Mouse (Mus musculus): ENCODE measurements around the gene Gm20388. TPM values are rescaled to one million over a fixed set of nuclear protein-coding genes. Genes with fewer than 3 reads are reported as not detected.

Gene Gm20388
- polyA plus RNA-seq, 1 experiment from 2014 or later, result 7.4 TPM

DNA sequence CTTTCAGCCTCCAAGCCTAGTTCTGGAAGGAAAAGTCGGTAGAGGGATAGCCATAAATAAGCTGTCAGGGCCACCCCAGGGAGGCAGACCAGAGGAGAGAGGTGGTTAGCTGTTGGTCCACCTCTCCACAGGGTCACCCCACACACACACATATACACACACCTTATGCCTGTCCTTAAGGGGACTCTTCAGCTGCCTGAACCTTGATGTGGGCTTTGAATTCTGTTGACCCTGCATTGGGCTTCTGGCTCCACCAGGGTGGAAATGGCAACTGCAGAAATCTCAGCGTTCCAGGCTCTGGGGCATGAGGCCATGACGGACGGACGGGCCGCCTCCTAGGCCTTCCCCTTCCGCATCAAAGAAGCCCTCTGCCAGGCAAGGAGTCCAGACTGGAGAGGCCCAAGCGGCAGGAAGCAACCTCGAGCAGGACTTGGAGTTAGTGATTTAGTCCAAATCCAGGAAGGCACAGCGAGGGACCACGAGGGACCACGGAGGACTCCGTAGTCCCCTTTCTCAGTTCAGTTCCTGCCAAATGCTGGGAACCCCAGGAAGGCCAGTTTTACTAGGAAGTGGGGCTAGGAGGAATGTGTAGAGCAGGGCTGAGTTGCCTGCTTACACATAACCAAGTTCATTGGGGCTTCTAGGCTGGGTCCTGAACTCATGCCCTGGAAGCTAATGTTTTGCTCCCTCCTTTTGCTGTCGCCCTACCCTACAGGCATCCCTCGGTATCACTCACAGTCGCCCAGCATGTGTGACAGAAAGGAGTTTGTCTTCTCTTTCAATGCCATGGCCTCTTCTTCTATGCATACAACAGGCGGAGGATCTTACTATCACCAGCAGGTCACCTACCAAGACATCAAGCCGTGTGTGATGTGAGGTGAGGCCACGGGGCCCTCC, 1175.6 kb downstream of the Gm20388 start:
- Histone ChIP-seq H3K9me3 (replicated peaks; ENCODE audit: control insufficient read depth, low read length) (no peaks in the 10 kb centered on the region), H3K27ac (ENCODE audit: low read length) (peak overlapping the region; percentile 99), H3K27me3 (ENCODE audit: control insufficient read depth, insufficient read depth, low read length) (peaks cover 87% of the 10 kb centered on the region), H3K9ac (ENCODE audit: low read length) (peak overlapping the region; percentile 88), H3K4me1 (ENCODE audit: control insufficient read depth, insufficient read depth, low read length) (peaks cover 7% of the 10 kb centered on the region; the same call in 1 of the 2 replicates), H3K4me2 (ENCODE audit: low read depth, low read length) (peak overlapping the region; percentile 67), H3K4me3 (replicated peaks; ENCODE audit: low read length) (peak overlapping the region; percentile 70), H3K36me3 (ENCODE audit: control insufficient read depth, insufficient read depth, low read length) (no peaks in the 10 kb centered on the region; the same call in 1 of the 2 replicates)
- WGBS, result 21% methylated on average over 19 of the region's 19 CpGs
- no peak for ATAC-seq (ENCODE audit: insufficient read depth, low FRiP score)

DNA sequence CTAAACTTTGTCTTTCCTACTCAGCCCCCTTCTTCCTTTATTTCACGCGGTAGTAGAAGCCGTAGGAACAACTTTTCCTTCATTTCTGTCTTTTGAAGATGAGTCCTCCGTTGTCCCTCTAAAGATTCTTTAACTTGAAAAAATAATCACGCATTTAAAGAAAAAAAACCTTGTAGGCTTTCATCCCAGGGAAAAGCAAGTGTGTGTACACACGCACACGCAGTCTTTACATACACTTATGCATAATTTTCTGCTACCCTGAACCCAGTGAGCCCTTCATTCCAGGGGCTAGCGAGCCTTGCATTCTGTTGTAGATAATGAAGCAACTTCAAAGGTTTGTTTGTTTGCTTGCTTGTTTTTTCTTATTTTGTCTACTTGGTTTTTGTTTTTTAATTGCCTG, 1177.6 kb downstream of the Gm20388 start:
- 16% methylated on average over 8 of the region's 8 CpGs for WGBS
- Histone ChIP-seq H3K9me3 (replicated peaks; ENCODE audit: control insufficient read depth, low read length) (no peaks in the 10 kb centered on the region), H3K9ac (ENCODE audit: low read length) (peak overlapping the region; percentile 88), H3K4me2 (ENCODE audit: low read depth, low read length) (peak overlapping the region; percentile 67), H3K4me1 (ENCODE audit: control insufficient read depth, insufficient read depth, low read length) (peaks cover 8% of the 10 kb centered on the region; the same call in 1 of the 2 replicates), H3K4me3 (replicated peaks; ENCODE audit: low read length) (peak overlapping the region; percentile 70), H3K36me3 (ENCODE audit: control insufficient read depth, insufficient read depth, low read length) (no peaks in the 10 kb centered on the region; the same call in 1 of the 2 replicates), H3K27ac (ENCODE audit: low read length) (peak overlapping the region; percentile 77; the same call in 1 of the 2 replicates), H3K27me3 (ENCODE audit: control insufficient read depth, insufficient read depth, low read length) (peaks cover 68% of the 10 kb centered on the region)
- no peak for ATAC-seq (ENCODE audit: insufficient read depth, low FRiP score)

DNA sequence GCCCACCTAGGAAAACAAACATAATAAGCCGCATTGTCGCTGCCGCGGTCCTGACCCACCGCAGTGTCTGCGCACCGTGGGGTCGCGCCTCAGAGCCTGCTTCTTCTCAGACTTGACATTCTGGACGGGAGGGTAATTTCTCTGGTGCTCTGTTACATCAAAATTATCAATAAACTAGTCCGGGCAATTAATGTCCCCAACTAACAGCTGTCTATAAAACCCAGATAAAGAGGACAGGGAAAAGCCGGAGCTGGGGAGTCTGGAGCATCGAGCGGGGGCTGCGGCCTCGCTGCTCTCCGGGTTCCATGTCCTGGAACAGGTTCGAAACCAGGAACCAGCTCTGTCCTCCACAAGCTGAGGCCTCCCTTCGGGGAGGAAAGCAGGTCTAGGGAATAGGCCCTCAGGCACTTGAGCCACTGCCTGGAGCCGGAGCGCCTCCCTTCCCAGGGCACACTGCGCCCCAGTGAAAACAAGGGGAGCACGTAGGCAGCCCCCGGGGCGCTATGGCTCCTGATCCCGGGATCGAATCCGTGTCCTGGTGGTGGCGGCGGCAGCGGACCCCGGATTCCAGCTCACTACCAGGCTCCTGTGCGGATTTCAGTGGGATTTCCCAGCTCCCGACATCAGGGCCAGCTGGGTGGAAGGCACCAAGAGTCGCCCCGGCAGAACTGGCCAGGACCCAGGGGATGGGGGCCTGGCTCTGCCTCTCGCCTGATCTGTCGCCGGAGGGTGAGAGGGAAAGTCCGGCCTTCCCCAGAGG, 1178.4 kb downstream of the Gm20388 start:
- Histone ChIP-seq H3K4me3 (replicated peaks; ENCODE audit: low read length) (peak overlapping the region; percentile 70), H3K4me1 (ENCODE audit: control insufficient read depth, insufficient read depth, low read length) (peaks cover 8% of the 10 kb centered on the region; the same call in 1 of the 2 replicates), H3K9ac (ENCODE audit: low read length) (peak overlapping the region; percentile 88), H3K4me2 (ENCODE audit: low read depth, low read length) (peak overlapping the region; percentile 67), H3K36me3 (ENCODE audit: control insufficient read depth, insufficient read depth, low read length) (no peaks in the 10 kb centered on the region; the same call in 1 of the 2 replicates), H3K9me3 (replicated peaks; ENCODE audit: control insufficient read depth, low read length) (no peaks in the 10 kb centered on the region), H3K27ac (ENCODE audit: low read length) (peak overlapping the region; percentile 77), H3K27me3 (ENCODE audit: control insufficient read depth, insufficient read depth, low read length) (peaks cover 60% of the 10 kb centered on the region)
- WGBS, result 7% methylated on average over 40 of the region's 40 CpGs
- no peak for ATAC-seq (ENCODE audit: insufficient read depth, low FRiP score)

DNA sequence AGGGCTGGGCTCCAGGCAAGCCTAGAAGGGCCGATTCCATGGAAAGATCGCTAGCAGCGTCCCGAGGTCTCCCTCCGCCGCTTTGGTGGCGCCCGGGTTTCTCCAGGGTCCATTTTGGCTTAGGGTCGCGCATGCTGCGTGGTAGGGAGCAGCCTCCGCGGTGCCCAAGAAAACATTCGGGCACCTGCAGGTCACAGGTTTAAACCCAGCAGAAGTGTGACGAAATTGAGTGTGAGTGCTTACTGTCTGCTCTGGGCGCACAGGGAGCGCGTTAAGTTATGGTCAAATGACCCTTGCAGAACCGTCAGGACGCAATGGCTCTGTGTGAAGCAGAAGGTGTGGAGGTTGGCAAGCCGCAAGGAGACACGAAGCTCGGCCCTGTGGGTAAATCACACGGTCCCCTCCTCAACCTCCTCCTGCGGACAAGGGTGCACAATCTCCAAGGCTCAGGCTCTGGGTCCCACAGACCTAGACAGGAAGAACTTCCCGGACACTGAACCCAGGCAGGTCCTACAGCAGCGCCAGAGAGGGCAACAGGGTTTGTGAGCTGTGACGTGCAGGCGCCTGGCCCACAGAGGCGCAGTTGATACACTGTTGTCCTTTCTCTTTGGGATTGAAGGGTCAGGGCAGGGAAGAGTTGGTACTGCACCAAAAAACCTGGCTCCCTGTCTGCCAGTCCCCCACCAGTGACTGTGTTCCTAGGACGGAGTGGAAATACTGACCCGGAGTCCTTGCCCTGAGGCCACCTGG, 1179.2 kb downstream of the Gm20388 start:
- Histone ChIP-seq H3K9ac (ENCODE audit: low read length) (peak overlapping the region; percentile 88), H3K9me3 (replicated peaks; ENCODE audit: control insufficient read depth, low read length) (no peaks in the 10 kb centered on the region), H3K27me3 (ENCODE audit: control insufficient read depth, insufficient read depth, low read length) (peaks cover 53% of the 10 kb centered on the region), H3K4me3 (replicated peaks; ENCODE audit: low read length) (peak overlapping the region; percentile 70), H3K4me2 (ENCODE audit: low read depth, low read length) (peak overlapping the region; percentile 67), H3K27ac (ENCODE audit: low read length) (peak overlapping the region; percentile 77), H3K36me3 (ENCODE audit: control insufficient read depth, insufficient read depth, low read length) (no peaks in the 10 kb centered on the region; the same call in 1 of the 2 replicates), H3K4me1 (ENCODE audit: control insufficient read depth, insufficient read depth, low read length) (peaks cover 8% of the 10 kb centered on the region; the same call in 1 of the 2 replicates)
- WGBS, result 10% methylated on average over 32 of the region's 32 CpGs
- ATAC-seq (ENCODE audit: insufficient read depth, low FRiP score), result no peak

GRCm38 (mm10) chr8:121090716-121091115, 1180.1 kb downstream of the Gm20388 start:
- Histone ChIP-seq H3K4me3 (replicated peaks; ENCODE audit: low read length) (peak overlapping the region; percentile 70), H3K27me3 (ENCODE audit: control insufficient read depth, insufficient read depth, low read length) (peaks cover 44% of the 10 kb centered on the region), H3K4me1 (ENCODE audit: control insufficient read depth, insufficient read depth, low read length) (peaks cover 8% of the 10 kb centered on the region; the same call in 1 of the 2 replicates), H3K27ac (ENCODE audit: low read length) (peak overlapping the region; percentile 77), H3K36me3 (ENCODE audit: control insufficient read depth, insufficient read depth, low read length) (no peaks in the 10 kb centered on the region; the same call in 1 of the 2 replicates), H3K4me2 (ENCODE audit: low read depth, low read length) (peak overlapping the region; percentile 67), H3K9ac (ENCODE audit: low read length) (peak overlapping the region; percentile 88), H3K9me3 (replicated peaks; ENCODE audit: control insufficient read depth, low read length) (no peaks in the 10 kb centered on the region)
- ATAC-seq (ENCODE audit: insufficient read depth, low FRiP score), result peak; percentile 27
- 0% methylated on average over 1 of the region's 1 CpGs for WGBS

DNA sequence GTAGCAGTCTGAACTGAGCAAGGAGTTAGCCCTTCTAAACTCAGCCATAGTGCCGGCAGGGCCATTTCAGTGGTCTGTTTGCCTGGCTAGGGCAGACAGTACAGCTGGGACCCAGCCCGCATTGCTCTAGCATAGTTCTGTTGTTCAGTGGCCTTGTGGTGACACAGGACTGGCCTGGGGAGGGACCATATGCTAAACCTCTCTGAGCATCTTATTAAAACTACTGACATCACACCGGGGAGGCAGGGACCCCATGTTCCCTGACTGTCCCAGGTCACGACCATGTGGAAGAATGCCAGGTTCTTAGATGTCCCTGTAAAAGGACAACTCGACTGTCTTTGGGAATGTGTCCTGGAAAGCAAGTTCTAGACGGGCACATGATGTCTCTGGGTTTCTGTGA, 1181.5 kb downstream of the Gm20388 start:
- no peak overlapping the region for H3K4me3 ChIP-seq (replicated peaks; ENCODE audit: low read length)
- H3K27ac ChIP-seq (ENCODE audit: low read length), result peak overlapping the region; percentile 34; the same call in 1 of the 2 replicates
- H3K9ac ChIP-seq (ENCODE audit: low read length), result peak overlapping the region; percentile 50; the same call in 1 of the 2 replicates
- peaks cover 32% of the 10 kb centered on the region for H3K27me3 ChIP-seq (ENCODE audit: control insufficient read depth, insufficient read depth, low read length)
- H3K36me3 ChIP-seq (ENCODE audit: control insufficient read depth, insufficient read depth, low read length), result peaks cover 1% of the 10 kb centered on the region; the same call in 1 of the 2 replicates
- WGBS, result 16% methylated on average over 6 of the region's 6 CpGs
- 0 out of 2 replicates have a peak, but pooled peaks have one; percentile 2 for ATAC-seq (ENCODE audit: insufficient read depth, low FRiP score)
- H3K4me1 ChIP-seq (ENCODE audit: control insufficient read depth, insufficient read depth, low read length), result peaks cover 8% of the 10 kb centered on the region; the same call in 1 of the 2 replicates
- H3K9me3 ChIP-seq (replicated peaks; ENCODE audit: control insufficient read depth, low read length), result no peaks in the 10 kb centered on the region
- H3K4me2 ChIP-seq (ENCODE audit: low read depth, low read length), result peak overlapping the region; percentile 41; the same call in 1 of the 2 replicates

- Histone ChIP-seq H3K4me3 (replicated peaks; ENCODE audit: low read length) (no peak overlapping the region), H3K9ac (ENCODE audit: low read length) (peak overlapping the region; percentile 50; the same call in 1 of the 2 replicates), H3K4me2 (ENCODE audit: low read depth, low read length) (peak overlapping the region; percentile 41; the same call in 1 of the 2 replicates), H3K36me3 (ENCODE audit: control insufficient read depth, insufficient read depth, low read length) (peaks cover 5% of the 10 kb centered on the region; the same call in 1 of the 2 replicates), H3K4me1 (ENCODE audit: control insufficient read depth, insufficient read depth, low read length) (peaks cover 8% of the 10 kb centered on the region; the same call in 1 of the 2 replicates), H3K27ac (ENCODE audit: low read length) (no peak overlapping the region), H3K27me3 (ENCODE audit: control insufficient read depth, insufficient read depth, low read length) (peaks cover 28% of the 10 kb centered on the region), H3K9me3 (replicated peaks; ENCODE audit: control insufficient read depth, low read length) (no peaks in the 10 kb centered on the region)
- peak; percentile 38; the same call in 1 of the 2 replicates for ATAC-seq (ENCODE audit: insufficient read depth, low FRiP score)
- 2% methylated on average over 16 of the region's 16 CpGs for WGBS
Observed at GRCm38 (mm10) chr8:121092627-121093026, 1182.0 kb downstream of the Gm20388 start.

DNA sequence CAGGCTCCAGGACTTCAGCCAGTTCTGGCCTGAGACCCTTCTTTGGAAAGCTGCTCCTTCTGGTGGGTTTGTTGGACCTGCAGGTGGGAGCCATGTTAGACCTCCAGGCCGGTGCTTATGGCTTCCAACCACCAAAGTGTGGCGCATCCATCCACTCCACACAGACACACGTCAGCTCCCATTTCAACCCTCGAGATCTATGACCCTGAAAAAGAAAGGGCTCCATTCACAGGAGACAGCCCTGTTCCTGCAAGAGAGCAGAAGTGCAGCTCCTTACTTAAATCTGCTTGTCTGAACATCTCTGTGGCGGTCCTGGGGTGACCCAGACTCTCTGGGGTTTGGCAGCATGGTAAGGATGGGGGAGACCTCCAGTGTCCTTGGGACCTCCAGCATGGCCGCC, 1182.9 kb downstream of the Gm20388 start:
- H3K4me2 ChIP-seq (ENCODE audit: low read depth, low read length), result no peak overlapping the region
- H3K9me3 ChIP-seq (replicated peaks; ENCODE audit: control insufficient read depth, low read length), result no peaks in the 10 kb centered on the region
- peaks cover 25% of the 10 kb centered on the region for H3K27me3 ChIP-seq (ENCODE audit: control insufficient read depth, insufficient read depth, low read length)
- no peak for ATAC-seq (ENCODE audit: insufficient read depth, low FRiP score)
- H3K27ac ChIP-seq (ENCODE audit: low read length), result no peak overlapping the region
- WGBS, result 71% methylated on average over 6 of the region's 6 CpGs
- H3K36me3 ChIP-seq (ENCODE audit: control insufficient read depth, insufficient read depth, low read length), result peaks cover 10% of the 10 kb centered on the region
- peaks cover 8% of the 10 kb centered on the region; the same call in 1 of the 2 replicates for H3K4me1 ChIP-seq (ENCODE audit: control insufficient read depth, insufficient read depth, low read length)
- H3K9ac ChIP-seq (ENCODE audit: low read length), result no peak overlapping the region
- no peak overlapping the region for H3K4me3 ChIP-seq (replicated peaks; ENCODE audit: low read length)
